Mouse (Mus musculus): ENCODE data around the gene Gm1043.

GRCm38 (mm10) chr5:37051374-37052100 lies 33.6 kb upstream of the Gm1043 start:
- TF ChIP-seq CTCF (IDR thresholded peaks at IDR 0.05; ENCODE audit: low read depth, low read length) (no peak), POLR2A (IDR thresholded peaks at IDR 0.05; ENCODE audit: insufficient read depth, low read length) (no peak)
